Mouse (Mus musculus): Measurements from ENCODE around the gene Kctd17.

The Kctd17 gene

GRCm38 (mm10) chr15:78481448-78482000 is 53.2 kb downstream of the Kctd17 start:
- DNase-seq (ENCODE audit: low spot score) = no peak

- DNase-seq (ENCODE audit: low spot score) = no peak
These were observed 54.2 kb downstream of the Kctd17 start for GRCm38 (mm10) chr15:78482518-78482917.

- no peak for DNase-seq (ENCODE audit: low spot score)
These were observed 54.9 kb downstream of the Kctd17 start for GRCm38 (mm10) chr15:78483311-78483710.

- DNase-seq (ENCODE audit: low spot score) = no peak
These were observed 58.2 kb downstream of the Kctd17 start for GRCm38 (mm10) chr15:78486564-78486963.

GRCm38 (mm10) chr15:78487066-78487465 is 58.7 kb downstream of the Kctd17 start:
- DNase-seq (ENCODE audit: low spot score) = no peak
